Mouse (Mus musculus) MEL (cell line): ENCODE results near the gene Ppp4c. TPM values are rescaled to one million over a fixed set of nuclear protein-coding genes. Genes with fewer than 3 reads are reported as not detected.

ENCODE experiments used
- DNase-seq: peaks from one replicate; pipeline ENCODE4 v3.0.0; 2011; ENCODE audit warnings: low read depth, low spot score
- H3K27ac ChIP-seq: 2 replicates; pipeline ENCODE4 v1.5.1; 2012; ENCODE audit warnings: low read depth, mild to moderate bottlenecking, control low read depth, low read length, moderate library complexity; ENCODE audit not compliant: control insufficient read depth
- H3K27me3 ChIP-seq, 2 experiments: fragments of 150-350 bp in 1 of 2; sonication (generic) in 1 of 2; 2 replicates each; pipeline ENCODE4 v1.6.1; 2012; ENCODE audit warnings: low read length in 2 of 2, mild to moderate bottlenecking in 2 of 2, improper control_type of control experiment in 1 of 2, moderate library complexity in 1 of 2; ENCODE audit not compliant: insufficient read depth in 2 of 2, control insufficient read depth in 1 of 2
- H3K36me3 ChIP-seq, 2 experiments: 2 replicates each; pipeline ENCODE4 v1.6.1; 2012 to 2014; ENCODE audit warnings: low read length in 2 of 2, improper control_type of control experiment in 1 of 2, inconsistent platforms in 1 of 2, mild to moderate bottlenecking in 1 of 2; ENCODE audit not compliant: insufficient read depth in 2 of 2, control insufficient read depth in 1 of 2
- H3K4me1 ChIP-seq, 2 experiments: fragments of 150-350 bp in 1 of 2; sonication (generic) in 1 of 2; 2 replicates each; pipeline ENCODE4 v1.6.1; 2012; ENCODE audit warnings: low read length in 2 of 2, improper control_type of control experiment in 1 of 2, mild to moderate bottlenecking in 1 of 2; ENCODE audit not compliant: insufficient read depth in 2 of 2, control insufficient read depth in 1 of 2
- H3K4me3 ChIP-seq, 2 experiments: fragments of 150-350 bp in 1 of 2; sonication (generic) in 1 of 2; 2 replicates each; pipeline ENCODE4 v1.5.1; 2012; ENCODE audit warnings: low read depth in 2 of 2, low read length in 2 of 2, mild to moderate bottlenecking in 2 of 2, moderate library complexity in 2 of 2, control low read depth in 1 of 2, improper control_type of control experiment in 1 of 2; ENCODE audit not compliant: control insufficient read depth in 1 of 2, insufficient read depth in 1 of 2
- H3K79me2 ChIP-seq: 2 replicates; pipeline ENCODE4 v1.6.1; 2012; ENCODE audit warnings: mild to moderate bottlenecking, low read length, moderate library complexity; ENCODE audit not compliant: control insufficient read depth, poor library complexity, insufficient read depth
- H3K9ac ChIP-seq: 2 replicates; pipeline ENCODE4 v1.6.1; 2012; ENCODE audit warnings: low read depth, mild to moderate bottlenecking, control low read depth, low read length, moderate library complexity; ENCODE audit not compliant: control insufficient read depth, poor library complexity, severe bottlenecking
- H3K9me3 ChIP-seq: fragments of 150-350 bp; sonication (generic); replicated peaks from 2 replicates; pipeline ENCODE4 v1.6.1; 2012; ENCODE audit warnings: mild to moderate bottlenecking, low read length, improper control_type of control experiment, moderate library complexity; ENCODE audit not compliant: insufficient read depth
- BHLHE40 ChIP-seq: IDR thresholded peaks from 2 replicates; pipeline ENCODE4 v1.6.1; 2012; ENCODE audit warnings: low read depth, mild to moderate bottlenecking, inconsistent platforms, low read length, improper control_type of control experiment, borderline replicate concordance
- CHD1 ChIP-seq: IDR thresholded peaks from 2 replicates; pipeline ENCODE4 v1.6.1; 2012; ENCODE audit warnings: low read depth, mild to moderate bottlenecking, inconsistent platforms, low read length, improper control_type of control experiment
- CHD2 ChIP-seq: IDR thresholded peaks from 2 replicates; pipeline ENCODE4 v1.6.1; 2011; ENCODE audit warnings: low read length, improper control_type of control experiment
- ELF1 ChIP-seq: IDR thresholded peaks from 2 replicates; pipeline ENCODE4 v1.6.1; 2014; ENCODE audit warnings: low read depth, mild to moderate bottlenecking, inconsistent platforms, low read length, improper control_type of control experiment, moderate library complexity
- EP300 ChIP-seq, 2 experiments: IDR thresholded peaks; 2 replicates each; pipeline ENCODE4 v1.6.1; 2011; ENCODE audit warnings: improper control_type of control experiment in 2 of 2, low read length in 2 of 2, low read depth in 1 of 2, mild to moderate bottlenecking in 1 of 2
- ETS1 ChIP-seq: IDR thresholded peaks from 2 replicates; pipeline ENCODE4 v1.6.1; 2012; ENCODE audit warnings: low read depth, mild to moderate bottlenecking, inconsistent platforms, low read length, improper control_type of control experiment, moderate library complexity
- GABPA ChIP-seq: IDR thresholded peaks from 2 replicates; pipeline ENCODE4 v1.6.1; 2012; ENCODE audit warnings: low read depth, mild to moderate bottlenecking, inconsistent platforms, low read length, improper control_type of control experiment, moderate library complexity
- HCFC1 ChIP-seq: IDR thresholded peaks from 2 replicates; pipeline ENCODE4 v1.6.1; 2012; ENCODE audit warnings: low read depth, mild to moderate bottlenecking, inconsistent platforms, low read length, improper control_type of control experiment, moderate library complexity
- JUND ChIP-seq: IDR thresholded peaks from 2 replicates; pipeline ENCODE4 v1.6.1; 2011; ENCODE audit warnings: low read depth, mild to moderate bottlenecking, improper control_type of control experiment, low read length
- MAFK ChIP-seq: IDR thresholded peaks from 2 replicates; pipeline ENCODE4 v1.6.1; 2011; ENCODE audit warnings: low read depth, mild to moderate bottlenecking, low read length, improper control_type of control experiment, borderline replicate concordance
- MAX ChIP-seq: IDR thresholded peaks from 2 replicates; pipeline ENCODE4 v1.6.1; 2011; ENCODE audit warnings: low read length, improper control_type of control experiment
- MEF2A ChIP-seq: IDR thresholded peaks from 2 replicates; pipeline ENCODE4 v1.6.1; 2014; ENCODE audit warnings: low read depth, mild to moderate bottlenecking, inconsistent platforms, low read length, improper control_type of control experiment; ENCODE audit not compliant: poor library complexity, insufficient replicate concordance, severe bottlenecking; ENCODE audit errors: extremely low read depth
- MXI1 ChIP-seq: IDR thresholded peaks from 2 replicates; pipeline ENCODE4 v1.6.1; 2011; ENCODE audit warnings: mild to moderate bottlenecking, low read depth, low read length, improper control_type of control experiment
- MYB ChIP-seq: IDR thresholded peaks from 2 replicates; pipeline ENCODE4 v1.6.1; 2011; ENCODE audit warnings: mild to moderate bottlenecking, low read depth, low read length, improper control_type of control experiment
- MYC ChIP-seq: IDR thresholded peaks from 2 replicates; pipeline ENCODE4 v1.6.1; 2011; ENCODE audit warnings: low read depth, mild to moderate bottlenecking, low read length, improper control_type of control experiment, moderate library complexity
- NRF1 ChIP-seq: IDR thresholded peaks from 2 replicates; pipeline ENCODE4 v1.6.1; 2014; ENCODE audit warnings: low read depth, mild to moderate bottlenecking, inconsistent platforms, low read length, improper control_type of control experiment, moderate library complexity; ENCODE audit not compliant: poor library complexity, insufficient read depth, severe bottlenecking
- POLR2AphosphoS2 ChIP-seq: IDR thresholded peaks from 2 replicates; pipeline ENCODE4 v1.6.1; 2011; ENCODE audit warnings: low read length, improper control_type of control experiment
- SIN3A ChIP-seq: IDR thresholded peaks from 2 replicates; pipeline ENCODE4 v1.6.1; 2012; ENCODE audit warnings: low read length, improper control_type of control experiment, inconsistent platforms
- TAL1 ChIP-seq: IDR thresholded peaks from 2 replicates; pipeline ENCODE4 v1.6.1; 2012; ENCODE audit warnings: mild to moderate bottlenecking, inconsistent platforms, low read length, moderate library complexity, mixed read lengths
- TBP ChIP-seq: IDR thresholded peaks from 2 replicates; pipeline ENCODE4 v1.8.0; 2011; ENCODE audit warnings: low read depth, low read length, improper control_type of control experiment
- TCF12 ChIP-seq: IDR thresholded peaks from 2 replicates; pipeline ENCODE4 v1.6.1; 2014; ENCODE audit warnings: low read depth, mild to moderate bottlenecking, inconsistent platforms, low read length, improper control_type of control experiment, moderate library complexity
- ZMIZ1 ChIP-seq: IDR thresholded peaks from 2 replicates; pipeline ENCODE4 v1.6.1; 2012; ENCODE audit warnings: low read depth, mild to moderate bottlenecking, inconsistent platforms, low read length, improper control_type of control experiment, moderate library complexity
- ZNF384 ChIP-seq: IDR thresholded peaks from 2 replicates; pipeline ENCODE4 v1.6.1; 2012; ENCODE audit warnings: low read depth, mild to moderate bottlenecking, inconsistent platforms, low read length, improper control_type of control experiment
- polyA plus RNA-seq, 2 experiments: library from polyadenylated mRNA; stranded (reverse) in 1 of 2; unstranded in 1 of 2; fragments of >175 nt in 1 of 2; fragments of >200 nt in 1 of 2; gene quantifications; 2 replicates each; pipeline versions ENCODE4 v1.2.1 to v1.2.4; 2012; ENCODE audit warnings: low replicate concordance in 2 of 2, low read depth in 1 of 2; ENCODE audit not compliant: insufficient read length in 2 of 2, insufficient read depth in 1 of 2, missing spikeins in 1 of 2
- total RNA-seq: library from RNA; depleted of rRNA; stranded (reverse); fragments of 300-350 nt; gene quantifications from 2 replicates; pipeline ENCODE4 v1.2.3, GENCODE M21; 2012

Gene Ppp4c
- total and polyA plus RNA-seq, 3 experiments: 257 to 540 (median 265) TPM

DNA sequence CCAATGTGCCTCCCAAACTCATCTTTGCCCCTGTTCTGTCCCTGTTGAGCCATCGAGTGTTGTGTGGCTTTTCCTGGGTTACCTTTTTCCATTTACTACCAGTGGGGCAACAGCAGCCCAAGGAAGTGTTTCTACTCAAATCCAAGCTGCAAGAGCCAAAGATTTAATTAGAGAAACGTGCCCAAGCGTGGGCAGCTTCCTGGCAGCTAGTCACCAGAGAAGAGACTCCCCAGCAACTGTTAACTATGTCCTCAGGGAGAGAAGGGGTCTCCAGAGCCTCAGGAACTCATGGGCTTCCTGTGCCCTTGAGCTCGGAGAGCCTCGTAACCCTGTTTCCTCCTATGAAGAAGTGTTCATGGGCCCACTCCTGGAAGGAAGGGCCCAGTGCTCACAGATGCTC, 51.3 kb downstream of the Ppp4c start:
- Histone ChIP-seq H3K27me3 (no peaks in the 10 kb centered on the region; a peak in 1 of 4 replicates), H3K36me3 (no peaks in the 10 kb centered on the region), H3K79me2 (no peaks in the 10 kb centered on the region), H3K9me3 (no peaks in the 10 kb centered on the region), H3K4me3 (no peak overlapping the region), H3K9ac (no peak overlapping the region), H3K4me1 (no peaks in the 10 kb centered on the region), H3K27ac (no peak overlapping the region)
- TF ChIP-seq MYC: no peak
- no peak for TF ChIP-seq SIN3A
- TF ChIP-seq ZMIZ1: no peak
- no peak for TF ChIP-seq NRF1
- no peak for TF ChIP-seq MXI1
- TF ChIP-seq POLR2AphosphoS2: no peak
- no peak for TF ChIP-seq TBP
- no peak for TF ChIP-seq EP300 (IDR thresholded peaks at IDR 0.05; ENCODE audit: low read depth in 1 of 2, low read length in 2 of 2)
- no peak for TF ChIP-seq TCF12
- no peak for TF ChIP-seq ZNF384
- TF ChIP-seq ETS1: no peak
- no peak for TF ChIP-seq JUND
- DNase-seq: no peak

DNA sequence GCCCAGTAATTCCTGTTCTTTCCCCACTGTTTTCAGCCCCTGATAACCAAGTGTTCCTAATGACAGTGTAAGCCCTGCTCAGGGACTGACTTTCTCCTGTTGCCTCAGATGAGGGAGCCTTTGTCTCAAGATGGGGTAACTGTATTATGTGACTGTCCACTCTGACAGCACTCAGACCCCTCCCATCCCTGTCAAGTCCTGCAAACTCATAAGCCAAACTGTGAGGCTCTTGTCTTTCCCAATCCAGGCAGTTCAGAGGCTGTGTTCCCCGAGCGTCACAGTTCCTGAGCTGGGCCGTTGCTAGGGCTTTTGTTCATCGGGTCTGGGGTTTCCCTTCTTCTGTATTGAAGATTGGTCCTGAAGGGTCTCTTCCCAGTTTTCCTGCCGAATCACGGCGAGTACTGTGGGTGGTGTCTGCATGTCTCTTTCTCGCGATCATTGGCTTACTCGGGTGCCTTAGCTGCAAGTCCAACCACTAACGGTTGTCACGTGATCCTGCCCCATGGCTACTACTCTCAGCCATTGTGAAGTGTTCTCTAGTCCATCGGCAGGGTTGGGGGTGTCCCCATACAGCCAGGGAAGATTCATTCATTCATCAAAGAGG, 52.1 kb downstream of the Ppp4c start:
- Histone ChIP-seq H3K79me2 (no peaks in the 10 kb centered on the region), H3K27ac (no peak overlapping the region), H3K9ac (peak overlapping the region; percentile 64), H3K27me3 (no peaks in the 10 kb centered on the region; a peak in 1 of 4 replicates)
- TF ChIP-seq ELF1 (no peak), MYB (no peak), MAX (no peak), BHLHE40 (no peak), GABPA (no peak), MEF2A (no peak), TAL1 (no peak), HCFC1 (no peak), MYC (no peak), MAFK (no peak), CHD2 (no peak), TCF12 (no peak), CHD1 (no peak)
- TF ChIP-seq, all 39 proteins: peak for 0
- Histone ChIP-seq H3K9me3 (no peaks in the 10 kb centered on the region), H3K4me1 (no peaks in the 10 kb centered on the region), H3K36me3 (no peaks in the 10 kb centered on the region), H3K4me3 (peak overlapping the region; percentile 59 to 60; a peak in 2 of 4 replicates)
- no peak for DNase-seq
